Mouse (Mus musculus): ENCODE data around the gene Ndc80. TPM values are rescaled to one million over a fixed set of nuclear protein-coding genes. Genes with fewer than 3 reads are reported as not detected.
A peak's percentile ranks its signal among the peaks of the same experiment; 100 is the strongest.

Ndc80 gene
- polyA plus RNA-seq, 1 experiment from 2014 or later: 11.3 TPM

GRCm38 (mm10) chr17:71486231-71486851 lies 40.3 kb downstream of the Ndc80 start:
- no peak for TF ChIP-seq CTCF (IDR thresholded peaks at IDR 0.05; ENCODE audit: low read depth)
- TF ChIP-seq EP300 (optimal IDR thresholded peaks at IDR 0.05): no peak
- H3K9ac ChIP-seq (ENCODE audit: low read length): peak overlapping the region; percentile 14
- no peaks in the 10 kb centered on the region for H3K4me1 ChIP-seq (replicated peaks; ENCODE audit: control insufficient read depth, insufficient read depth)
- H3K4me2 ChIP-seq (replicated peaks; ENCODE audit: low read depth): peak overlapping the region; percentile 15
- H3K27me3 ChIP-seq (ENCODE audit: control insufficient read depth, insufficient read depth, low read length): no peaks in the 10 kb centered on the region
- H3K9me3 ChIP-seq (ENCODE audit: control insufficient read depth, low read length): no peaks in the 10 kb centered on the region
- ATAC-seq (ENCODE audit: low FRiP score, low TSS enrichment) (no peak), DNase-seq (ENCODE audit: low spot score) (no peak)
- peak overlapping the region; percentile 42 for H3K27ac ChIP-seq (replicated peaks)
- 25% methylated on average over 8 of the region's 8 CpGs for WGBS
- H3K36me3 ChIP-seq (ENCODE audit: control insufficient read depth, insufficient read depth, low read length): no peaks in the 10 kb centered on the region
- H3K4me3 ChIP-seq (ENCODE audit: low read depth, low read length): no peak overlapping the region

GRCm38 (mm10) chr17:71485791-71486230 lies 40.8 kb downstream of the Ndc80 start:
- no peaks in the 10 kb centered on the region for H3K4me1 ChIP-seq (replicated peaks; ENCODE audit: control insufficient read depth, insufficient read depth)
- peak; percentile 18; the same call in 1 of the 2 replicates for ATAC-seq (ENCODE audit: low FRiP score, low TSS enrichment)
- 52% methylated on average over 12 of the region's 12 CpGs for WGBS

GRCm38 (mm10) chr17:71484711-71485110 lies 41.9 kb downstream of the Ndc80 start:
- WGBS: 92% methylated on average over 5 of the region's 5 CpGs
- no peak for TF ChIP-seq CTCF (IDR thresholded peaks at IDR 0.05; ENCODE audit: low read depth)
- no peak for TF ChIP-seq EP300 (optimal IDR thresholded peaks at IDR 0.05)
- Histone ChIP-seq H3K4me3 (ENCODE audit: low read depth, low read length) (no peak overlapping the region), H3K36me3 (ENCODE audit: control insufficient read depth, insufficient read depth, low read length) (no peaks in the 10 kb centered on the region), H3K9me3 (ENCODE audit: control insufficient read depth, low read length) (no peaks in the 10 kb centered on the region), H3K27ac (replicated peaks) (no peak overlapping the region), H3K27me3 (ENCODE audit: control insufficient read depth, insufficient read depth, low read length) (no peaks in the 10 kb centered on the region), H3K4me1 (replicated peaks; ENCODE audit: control insufficient read depth, insufficient read depth) (no peaks in the 10 kb centered on the region), H3K9ac (ENCODE audit: low read length) (no peak overlapping the region), H3K4me2 (replicated peaks; ENCODE audit: low read depth) (no peak overlapping the region)
- ATAC-seq (ENCODE audit: low FRiP score, low TSS enrichment) (no peak), DNase-seq (ENCODE audit: low spot score) (no peak)

More at GRCm38 (mm10) chr17:71485791-71486230, 40.8 kb downstream of the Ndc80 start:
- Histone ChIP-seq H3K27ac (replicated peaks) (peak overlapping the region; percentile 42), H3K4me3 (ENCODE audit: low read depth, low read length) (no peak overlapping the region), H3K27me3 (ENCODE audit: control insufficient read depth, insufficient read depth, low read length) (no peaks in the 10 kb centered on the region), H3K9ac (ENCODE audit: low read length) (peak overlapping the region; percentile 27; the same call in 1 of the 2 replicates), H3K36me3 (ENCODE audit: control insufficient read depth, insufficient read depth, low read length) (no peaks in the 10 kb centered on the region), H3K4me2 (replicated peaks; ENCODE audit: low read depth) (peak overlapping the region; percentile 15), H3K9me3 (ENCODE audit: control insufficient read depth, low read length) (no peaks in the 10 kb centered on the region)
- DNase-seq (ENCODE audit: low spot score): no peak
- no peak for TF ChIP-seq EP300 (optimal IDR thresholded peaks at IDR 0.05)
- TF ChIP-seq CTCF (IDR thresholded peaks at IDR 0.05; ENCODE audit: low read depth): no peak

- no peaks in the 10 kb centered on the region for H3K9me3 ChIP-seq (ENCODE audit: control insufficient read depth, low read length)
- no peak overlapping the region for H3K9ac ChIP-seq (ENCODE audit: low read length)
- H3K36me3 ChIP-seq (ENCODE audit: control insufficient read depth, insufficient read depth, low read length): no peaks in the 10 kb centered on the region
- no peak for DNase-seq (ENCODE audit: low spot score)
- TF ChIP-seq EP300 (optimal IDR thresholded peaks at IDR 0.05) (no peak), CTCF (IDR thresholded peaks at IDR 0.05; ENCODE audit: low read depth) (no peak)
- no peak overlapping the region for H3K27ac ChIP-seq (replicated peaks)
- H3K4me1 ChIP-seq (replicated peaks; ENCODE audit: control insufficient read depth, insufficient read depth): no peaks in the 10 kb centered on the region
- H3K4me2 ChIP-seq (replicated peaks; ENCODE audit: low read depth): no peak overlapping the region
- ATAC-seq (ENCODE audit: low FRiP score, low TSS enrichment): 0 out of 2 replicates have a peak, but pooled peaks have one; percentile 15
- no peak overlapping the region for H3K4me3 ChIP-seq (ENCODE audit: low read depth, low read length)
- whole genome bisulfite sequencing: 81% methylated on average over 7 of the region's 7 CpGs
- no peaks in the 10 kb centered on the region for H3K27me3 ChIP-seq (ENCODE audit: control insufficient read depth, insufficient read depth, low read length)
Measured at GRCm38 (mm10) chr17:71483418-71484060, 43.1 kb downstream of the Ndc80 start.

GRCm38 (mm10) chr17:71479381-71479901 lies 47.2 kb downstream of the Ndc80 start:
- H3K36me3 ChIP-seq (ENCODE audit: control insufficient read depth, insufficient read depth, low read length): no peaks in the 10 kb centered on the region
- no peaks in the 10 kb centered on the region for H3K27me3 ChIP-seq (ENCODE audit: control insufficient read depth, insufficient read depth, low read length)
- no peak overlapping the region for H3K4me2 ChIP-seq (replicated peaks; ENCODE audit: low read depth)
- H3K27ac ChIP-seq (replicated peaks): no peak overlapping the region
- no peak overlapping the region for H3K9ac ChIP-seq (ENCODE audit: low read length)
- DNase-seq (ENCODE audit: low spot score) (peak; percentile 17), ATAC-seq (ENCODE audit: low FRiP score, low TSS enrichment) (no peak)
- 43% methylated on average over 5 of the region's 5 CpGs for WGBS
- no peaks in the 10 kb centered on the region for H3K9me3 ChIP-seq (ENCODE audit: control insufficient read depth, low read length)
- H3K4me3 ChIP-seq (ENCODE audit: low read depth, low read length): no peak overlapping the region
- no peak for TF ChIP-seq EP300 (optimal IDR thresholded peaks at IDR 0.05)
- no peak for TF ChIP-seq CTCF (IDR thresholded peaks at IDR 0.05; ENCODE audit: low read depth)
- H3K4me1 ChIP-seq (replicated peaks; ENCODE audit: control insufficient read depth, insufficient read depth): no peaks in the 10 kb centered on the region

- ATAC-seq (ENCODE audit: low FRiP score, low TSS enrichment) (no peak), DNase-seq (ENCODE audit: low spot score) (no peak)
- 0 out of 2 replicates have a peak, but pooled peaks cover 2% of the 10 kb centered on the region for H3K4me1 ChIP-seq (replicated peaks; ENCODE audit: control insufficient read depth, insufficient read depth)
- TF ChIP-seq EP300 (optimal IDR thresholded peaks at IDR 0.05) (no peak), CTCF (IDR thresholded peaks at IDR 0.05; ENCODE audit: low read depth) (no peak)
- no peak overlapping the region for H3K27ac ChIP-seq (replicated peaks)
- H3K36me3 ChIP-seq (ENCODE audit: control insufficient read depth, insufficient read depth, low read length): no peaks in the 10 kb centered on the region
- no peaks in the 10 kb centered on the region for H3K27me3 ChIP-seq (ENCODE audit: control insufficient read depth, insufficient read depth, low read length)
- 97% methylated on average over 8 of the region's 8 CpGs for WGBS
- H3K4me2 ChIP-seq (replicated peaks; ENCODE audit: low read depth): no peak overlapping the region
- no peak overlapping the region for H3K4me3 ChIP-seq (ENCODE audit: low read depth, low read length)
- H3K9ac ChIP-seq (ENCODE audit: low read length): no peak overlapping the region
- no peaks in the 10 kb centered on the region for H3K9me3 ChIP-seq (ENCODE audit: control insufficient read depth, low read length)
Measured at GRCm38 (mm10) chr17:71477481-71477880, 49.2 kb downstream of the Ndc80 start.
